Mouse (Mus musculus) cerebellum, adult 18-20 months (tissue): ENCODE measurements around the gene Olfr213.
"Not testable (repeated sequence)": the region's sequence is repeated elsewhere in the genome, so short reads cannot be mapped to it uniquely, and the experiment has no call there.

ENCODE experiments used
- DNase-seq, 2 experiments: peaks; one replicate each; pipeline ENCODE4 v3.0.0; 2021

The Olfr213 gene

DNA sequence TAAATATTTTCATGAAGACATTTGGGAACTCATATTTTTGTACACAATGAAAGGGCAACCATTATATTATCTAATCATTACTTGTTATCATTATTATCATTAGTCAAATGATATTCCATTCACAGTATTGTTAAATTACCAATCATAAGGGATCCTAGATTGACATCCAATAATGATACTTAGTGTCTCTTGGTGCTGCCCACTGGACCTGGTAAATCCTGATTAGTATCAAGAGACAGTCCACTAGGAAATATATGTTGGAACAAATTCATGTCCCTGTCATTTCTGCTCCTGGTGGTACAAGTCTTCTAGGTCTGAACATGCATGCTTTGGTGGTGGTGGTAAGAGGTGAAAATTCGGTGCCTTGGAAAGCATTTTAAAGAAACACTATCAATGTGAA, at the start of gene Olfr213:
Gene Olfr213 (plus strand): TSS at position 301 of the 400 bp plus-strand sequence.
- no peak for DNase-seq

DNA sequence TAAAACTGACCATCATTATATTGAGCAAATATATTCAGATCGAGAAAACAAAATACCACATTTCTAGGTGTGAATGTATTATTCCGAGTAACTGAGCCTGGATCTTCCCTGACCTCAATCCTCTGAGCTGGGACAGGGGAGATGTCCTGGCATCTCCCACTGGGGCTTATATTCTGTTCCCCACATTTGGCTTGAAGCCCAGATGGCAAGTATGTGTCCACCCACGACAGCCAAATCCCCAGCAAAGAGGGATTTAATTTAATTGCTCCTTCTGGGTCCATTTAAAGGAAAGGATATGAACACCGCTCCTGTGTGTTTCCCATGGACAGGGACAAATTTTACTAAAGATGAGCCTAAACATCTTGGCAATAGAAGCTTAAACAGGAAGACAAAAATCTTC, 49.5 kb upstream of the Olfr213 start, which contains the start of gene Olfr211:
Gene Olfr211 (plus strand): TSS at position 301 of the 400 bp plus-strand sequence.
- DNase-seq: peak in 1 of 2 experiments; percentile 2

DNA sequence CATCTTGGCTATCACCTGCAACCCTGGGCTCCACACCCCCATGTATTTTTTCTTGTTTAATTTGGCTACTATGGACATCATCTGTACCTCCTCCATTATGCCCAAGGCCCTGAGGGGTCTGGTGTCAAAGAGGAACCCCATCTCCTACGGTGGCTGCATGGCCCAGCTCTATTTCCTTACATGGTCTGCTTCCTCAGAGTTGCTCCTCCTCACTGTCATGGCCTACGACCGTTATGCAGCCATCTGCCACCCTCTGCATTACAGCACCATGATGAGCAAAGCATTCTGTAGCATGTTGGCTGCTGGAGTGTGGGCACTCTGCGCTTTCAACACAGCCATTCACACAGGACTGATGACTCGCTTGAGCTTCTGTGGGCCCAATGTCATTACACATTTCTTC, 44.5 kb upstream of the Olfr213 start:
- no peak for DNase-seq

DNA sequence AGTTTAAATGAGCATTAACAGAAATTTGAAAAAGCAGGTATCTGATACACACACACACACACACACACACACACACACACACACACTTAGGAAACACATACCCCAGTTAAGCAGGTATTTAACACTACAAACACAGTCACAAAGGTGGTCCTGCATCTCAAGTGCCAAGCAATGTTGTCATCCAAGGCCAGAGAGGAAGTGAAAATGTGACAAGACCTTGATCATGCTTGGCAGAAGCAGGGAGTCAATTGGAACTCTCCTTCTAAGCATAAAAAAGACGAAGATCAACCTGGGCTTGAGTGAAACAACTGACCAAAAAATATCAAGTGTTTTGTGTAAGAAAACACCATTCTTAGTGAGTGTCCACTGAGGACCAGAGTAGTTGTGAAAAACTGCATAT, 42.3 kb upstream of the Olfr213 start:
- no peak for DNase-seq

DNA sequence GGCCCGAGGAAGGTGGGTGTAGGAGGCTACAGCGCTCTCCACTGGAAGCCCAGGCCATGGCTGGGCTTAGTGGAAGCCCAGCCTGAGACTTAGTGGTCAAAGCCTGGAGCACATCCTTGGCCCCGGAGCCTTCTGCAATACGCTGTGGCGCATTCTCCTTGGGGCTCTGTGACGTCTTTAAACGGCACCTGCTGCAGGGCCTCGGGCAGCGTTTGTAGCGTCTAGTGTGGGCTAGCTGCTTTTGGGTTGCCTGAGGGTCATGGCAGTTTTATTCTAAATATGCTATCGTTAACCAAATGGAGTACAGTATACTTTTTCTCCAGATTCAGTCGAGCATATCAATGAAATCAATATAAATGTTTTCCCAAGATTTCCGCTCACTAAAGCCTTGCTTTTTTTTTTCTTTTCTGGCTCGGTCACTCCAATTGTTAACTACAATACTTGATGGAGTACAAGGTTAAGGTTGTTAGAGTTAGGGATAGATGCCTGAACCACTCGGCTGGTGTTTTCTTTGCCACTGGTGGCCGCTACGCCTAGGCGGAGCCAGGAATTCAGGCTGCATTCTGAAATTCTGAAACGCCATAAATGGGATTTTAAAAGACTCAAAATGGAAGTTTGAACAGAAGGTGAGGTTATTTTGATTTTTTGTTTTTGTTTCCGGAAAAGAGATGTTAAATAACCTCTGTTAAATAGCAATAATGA, 31.8 kb upstream of the Olfr213 start, which contains the start of gene Olfr212:
Gene Olfr212 (plus strand): TSS at position 215 of the 702 bp plus-strand sequence.
- DNase-seq: peak; percentile 2 to 6

DNA sequence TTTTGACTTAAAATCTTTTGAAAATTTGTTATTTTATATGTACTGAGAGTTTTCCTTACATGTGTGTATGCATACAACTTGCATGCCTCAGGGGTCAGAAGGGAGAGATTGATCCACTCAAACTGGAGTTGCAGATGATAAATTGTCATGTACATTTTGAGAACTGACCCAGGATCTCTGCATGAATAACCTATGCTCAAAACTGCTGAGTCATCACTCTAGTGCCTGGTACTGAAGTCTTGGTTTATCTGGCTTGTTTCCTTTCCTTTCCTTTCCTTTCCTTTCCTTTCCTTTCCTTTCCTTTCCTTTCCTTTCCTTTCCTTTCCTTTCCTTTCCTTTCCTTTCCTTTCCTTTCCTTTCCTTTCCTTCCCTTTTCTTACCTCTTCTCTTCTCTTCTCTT, 23.4 kb upstream of the Olfr213 start:
- DNase-seq: no peak

DNA sequence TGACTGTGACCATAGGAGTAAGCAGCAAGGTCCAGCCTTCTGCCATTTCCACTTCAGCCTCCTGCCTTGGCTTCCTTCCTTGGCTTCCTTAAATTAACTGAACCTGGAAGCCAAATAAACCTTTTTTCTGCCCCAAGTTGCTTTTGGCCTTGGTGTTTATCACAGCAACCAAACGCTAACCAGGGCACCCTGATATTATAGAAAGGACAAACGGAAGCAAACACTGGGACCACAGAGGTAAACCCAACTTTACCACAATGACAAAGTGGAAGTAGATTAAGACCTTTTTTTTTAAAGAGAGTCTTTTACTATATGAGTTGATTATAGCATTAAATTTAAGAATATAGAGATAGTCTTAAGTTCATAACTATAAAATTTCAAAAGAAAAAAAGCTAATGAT, 4.2 kb downstream of the Olfr213 start:
- no peak for DNase-seq

DNA sequence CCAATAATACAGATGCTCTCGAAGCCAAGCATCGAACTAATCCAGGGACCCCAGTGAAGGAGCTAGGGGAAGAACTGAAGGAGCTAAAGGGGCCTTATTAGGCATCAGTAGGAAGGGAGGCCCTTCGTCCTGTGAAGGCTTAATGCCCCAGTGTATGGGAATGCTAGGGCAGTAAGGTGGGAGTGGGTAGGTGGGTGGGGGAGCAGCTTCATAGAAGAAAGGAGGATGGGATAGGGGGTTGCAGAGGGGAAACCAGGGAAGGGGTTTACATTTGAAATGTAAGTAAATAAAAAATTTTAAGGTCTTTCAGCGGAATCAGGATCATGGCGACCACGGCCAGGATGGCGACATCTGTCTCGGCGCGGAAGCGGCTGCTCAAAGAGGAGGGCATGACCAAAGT, 12.6 kb downstream of the Olfr213 start, which contains the start of gene Gm5580:
Gene Gm5580 (plus strand): TSS at position 301 of the 400 bp plus-strand sequence.
- DNase-seq: not testable (repeated sequence)

DNA sequence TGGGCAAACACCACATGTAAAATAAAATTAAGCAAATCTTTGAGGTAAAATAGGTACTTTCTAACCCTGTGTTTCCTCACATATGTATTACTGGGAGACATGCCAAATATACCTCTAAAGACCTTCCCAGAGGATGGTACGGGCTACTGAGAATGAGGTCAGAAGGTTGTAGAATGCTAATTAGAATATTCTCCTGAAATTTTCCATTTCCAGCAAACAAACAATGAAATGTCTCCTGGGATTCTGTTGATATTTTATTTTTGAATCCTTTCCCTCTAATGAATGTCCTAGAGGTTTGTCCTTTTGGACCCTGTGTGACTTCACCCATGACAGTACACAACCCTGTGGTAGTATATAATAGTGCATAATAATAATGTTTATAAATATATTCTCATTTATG, 15.7 kb downstream of the Olfr213 start, which contains the start of gene Olfr214:
Gene Olfr214 (plus strand): TSS at position 301 of the 400 bp plus-strand sequence.
- no peak for DNase-seq

DNA sequence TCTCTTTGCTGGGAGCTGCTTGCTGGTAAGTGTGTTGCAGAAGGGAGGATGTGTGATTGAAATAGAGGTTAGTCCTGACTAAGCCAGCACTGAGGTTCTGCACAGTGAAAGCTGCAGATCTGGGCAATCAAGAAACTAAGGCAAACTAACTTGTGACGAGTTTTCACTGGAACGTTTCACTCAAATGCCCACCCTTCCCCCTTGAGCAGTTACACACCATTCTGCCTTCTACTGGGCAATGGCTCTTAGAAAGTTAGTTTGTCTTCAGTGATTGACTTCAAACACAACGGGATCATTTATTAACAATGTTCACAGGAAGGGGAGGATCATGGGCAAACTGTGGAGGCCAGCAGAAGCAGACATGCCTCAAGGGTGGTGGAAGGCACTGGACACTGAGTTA, 16.7 kb downstream of the Olfr213 start:
- DNase-seq: no peak

DNA sequence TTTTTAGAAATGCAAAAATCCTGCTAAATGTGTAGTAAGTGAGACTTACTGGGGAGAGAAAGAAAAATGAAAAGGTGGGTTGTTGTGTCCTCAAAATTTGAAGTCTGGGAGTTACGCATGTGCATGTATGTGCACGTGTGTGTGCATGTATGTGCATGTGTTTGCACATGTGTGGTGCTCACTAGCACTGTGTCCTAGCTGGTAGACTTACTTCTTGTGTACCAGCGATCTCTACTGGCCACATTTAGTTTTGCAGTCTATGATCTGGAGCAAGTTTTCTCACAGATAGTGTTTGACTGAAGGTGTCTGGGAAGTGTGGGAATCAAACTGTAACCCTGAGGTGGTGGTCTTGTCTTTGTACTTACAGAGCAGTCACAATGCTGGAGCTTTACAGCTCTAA, 31.6 kb downstream of the Olfr213 start:
- peak; percentile 26 to 40 for DNase-seq

DNA sequence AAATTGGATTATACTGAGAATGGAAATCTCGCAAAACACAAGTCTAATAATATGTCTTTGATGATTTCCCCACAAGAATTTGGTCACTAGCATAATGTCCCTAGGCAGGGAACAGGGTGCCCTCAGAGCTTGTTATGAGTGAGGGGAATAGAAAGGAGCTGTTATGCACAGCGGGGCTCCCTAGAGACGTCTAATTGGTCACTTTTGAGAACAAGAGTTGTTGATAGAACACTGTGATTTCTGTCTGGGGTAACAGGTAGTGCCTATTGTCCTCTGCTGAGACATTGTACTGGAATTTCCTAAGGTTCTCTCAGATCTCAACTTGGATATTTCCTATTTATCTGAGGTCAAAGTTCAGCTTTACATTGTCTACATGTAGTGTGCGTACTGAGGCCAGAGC, 45.8 kb downstream of the Olfr213 start, which contains the start of gene Olfr215:
Gene Olfr215 (minus strand): TSS at position 101 of the 400 bp plus-strand sequence.
- no peak for DNase-seq
